In the genomic region with DNA sequence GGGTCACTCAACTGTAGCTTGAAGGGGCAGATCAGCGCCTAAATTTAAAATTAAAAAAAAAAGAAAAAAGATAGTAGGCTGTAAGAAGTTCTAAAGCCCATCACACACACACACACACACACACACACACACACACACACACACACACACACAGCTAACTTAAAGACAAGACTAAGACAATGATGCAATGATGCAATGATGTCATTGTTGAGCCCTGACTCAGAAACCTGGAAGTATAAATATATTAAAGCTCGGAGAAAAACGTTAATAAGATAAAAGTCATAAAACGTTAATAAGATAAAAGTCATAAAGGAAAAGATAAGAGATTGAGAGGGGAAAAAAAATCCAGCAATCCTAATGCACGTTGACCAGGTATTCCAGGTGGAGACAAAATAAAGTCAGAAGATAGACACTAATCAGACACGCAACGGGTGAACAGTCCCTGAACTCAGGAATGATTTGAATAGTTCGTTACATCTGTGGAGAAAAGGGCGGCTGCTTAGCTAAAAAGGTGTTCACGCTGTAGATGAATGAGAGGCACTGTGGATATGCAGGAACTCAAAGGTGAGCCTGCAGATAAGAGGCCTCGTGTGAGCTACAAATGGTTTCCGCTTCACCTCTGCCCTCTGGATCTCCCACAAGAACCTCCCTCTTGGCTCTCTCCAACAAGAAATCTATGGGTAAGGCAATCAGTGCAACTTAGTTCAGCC, we compare ENCODE assay signal across 29 mouse cellular contexts. TPM values are rescaled to one million over a fixed set of nuclear protein-coding genes. Genes with fewer than 3 reads are reported as not detected.
DNase-seq lines count a peak whose midpoint lies in the region; ATAC-seq and TF ChIP-seq lines count a peak whose summit lies in the region.
"Had no signal": no experiment of that assay in that cellular context is flagged by ENCODE, and none has a peak within 500 bp of the region (broad histone marks: within the 10 kb centered on the region; RNA-seq: fewer than 3 reads in every experiment).

No protein-coding gene starts in this region.

- no peak; the same call in 1 of the 2 replicates for ATAC-seq in forebrain, embryonic 15.5 days (replicated peaks)
- no peak for ATAC-seq in forebrain, postnatal 0 days
- no peak for ATAC-seq in midbrain, embryonic 12.5 days (ENCODE audit: low FRiP score, low read depth)
- no peak for ATAC-seq in midbrain, postnatal 0 days (ENCODE audit: low FRiP score)
- peak; percentile 94 for ATAC-seq in intestine, embryonic 15.5 days
- ATAC-seq: CD4-positive, CD25-positive, alpha-beta regulatory T cell, adult 4 months; inflammation-experienced regulatory T-cells, adult 6 months had no signal

- H3K9ac ChIP-seq in forebrain, embryonic 15.5 days (replicated peaks), result no peak overlapping the region
- H3K9ac ChIP-seq in forebrain, postnatal 0 days, result no peak overlapping the region
- H3K9ac ChIP-seq in midbrain, embryonic 12.5 days (replicated peaks), result no peak overlapping the region
- no peak overlapping the region for H3K9ac ChIP-seq in midbrain, postnatal 0 days (replicated peaks; ENCODE audit: low read length, poor library complexity, severe bottlenecking)
- H3K9ac ChIP-seq in intestine, embryonic 15.5 days, result no peak overlapping the region
- H3K9ac ChIP-seq: heart, embryonic 15.5 days; hindbrain, embryonic 14.5 days; limb, embryonic 15.5 days; liver, embryonic 15.5 days; lung, embryonic 14.5 days had no signal

- TF ChIP-seq POLR2A in small intestine, adult 2 months (IDR thresholded peaks at IDR 0.05; ENCODE audit: low read depth, low read length), result no peak

- no peak overlapping the region for H3K4me2 ChIP-seq in forebrain, embryonic 15.5 days (replicated peaks)
- H3K4me2 ChIP-seq in forebrain, postnatal 0 days (ENCODE audit: low read depth), result no peak overlapping the region
- 0 out of 2 replicates have a peak overlapping the region, but pooled peaks have one; percentile 9 for H3K4me2 ChIP-seq in midbrain, embryonic 12.5 days (replicated peaks)
- no peak overlapping the region for H3K4me2 ChIP-seq in midbrain, postnatal 0 days (ENCODE audit: low read depth, low read length, poor library complexity, severe bottlenecking)
- no peak overlapping the region for H3K4me2 ChIP-seq in intestine, embryonic 15.5 days (replicated peaks)
- H3K4me2 ChIP-seq: heart, embryonic 15.5 days; hindbrain, embryonic 14.5 days; limb, embryonic 15.5 days; liver, embryonic 15.5 days; lung, embryonic 14.5 days had no signal

- no peaks in the 10 kb centered on the region for H3K27me3 ChIP-seq in forebrain, embryonic 15.5 days
- H3K27me3 ChIP-seq in forebrain, postnatal 0 days (ENCODE audit: insufficient read depth, low read length), result no peaks in the 10 kb centered on the region
- no peaks in the 10 kb centered on the region for H3K27me3 ChIP-seq in midbrain, embryonic 12.5 days
- H3K27me3 ChIP-seq in midbrain, postnatal 0 days (ENCODE audit: insufficient read depth, low read length), result no peaks in the 10 kb centered on the region
- no peaks in the 10 kb centered on the region for H3K27me3 ChIP-seq in intestine, embryonic 15.5 days (replicated peaks)
- no peaks in the 10 kb centered on the region for H3K27me3 ChIP-seq in small intestine, adult 2 months (ENCODE audit: control insufficient read depth, insufficient read depth, low read length)
- H3K27me3 ChIP-seq: heart, embryonic 15.5 days; limb, embryonic 15.5 days; liver, embryonic 15.5 days had no signal

- 0 out of 2 replicates have a peak overlapping the region, but pooled peaks have one; percentile 20 for H3K27ac ChIP-seq in forebrain, embryonic 15.5 days (replicated peaks)
- H3K27ac ChIP-seq in forebrain, postnatal 0 days (ENCODE audit: low read depth, low read length), result no peak overlapping the region
- 0 out of 2 replicates have a peak overlapping the region, but pooled peaks have one; percentile 32 for H3K27ac ChIP-seq in midbrain, embryonic 12.5 days (replicated peaks)
- no peak overlapping the region for H3K27ac ChIP-seq in midbrain, postnatal 0 days (ENCODE audit: low read depth, low read length)
- H3K27ac ChIP-seq in intestine, embryonic 15.5 days, result peak overlapping the region; percentile 52; the same call in 1 of the 2 replicates
- peak overlapping the region; percentile 84 for H3K27ac ChIP-seq in small intestine, adult 2 months (ENCODE audit: insufficient read depth, low read depth, low read length)
- H3K27ac ChIP-seq: heart, embryonic 10.5 days; heart, embryonic 15.5 days; hindbrain, embryonic 14.5 days; limb, embryonic 10.5 days; limb, embryonic 15.5 days; liver, embryonic 15.5 days had no signal

- H3K4me1 ChIP-seq in forebrain, embryonic 15.5 days, result peaks cover 14% of the 10 kb centered on the region
- 0 out of 2 replicates have a peak, but pooled peaks cover 7% of the 10 kb centered on the region for H3K4me1 ChIP-seq in forebrain, postnatal 0 days (ENCODE audit: insufficient read depth)
- H3K4me1 ChIP-seq in midbrain, embryonic 12.5 days, result peaks cover 10% of the 10 kb centered on the region
- no peaks in the 10 kb centered on the region for H3K4me1 ChIP-seq in midbrain, postnatal 0 days (ENCODE audit: insufficient read depth, low read length)
- H3K4me1 ChIP-seq in intestine, embryonic 15.5 days (replicated peaks), result peaks cover 3% of the 10 kb centered on the region; the same call in 1 of the 2 replicates
- H3K4me1 ChIP-seq in small intestine, adult 2 months (ENCODE audit: control insufficient read depth, insufficient read depth, insufficient read length, low read length), result peaks cover 7% of the 10 kb centered on the region; the same call in 1 of the 2 replicates
- H3K4me1 ChIP-seq: limb, embryonic 10.5 days; liver, embryonic 15.5 days had no signal

- WGBS in forebrain, embryonic 15.5 days, result 56% methylated on average over 12 of the region's 12 CpGs
- WGBS in forebrain, postnatal 0 days, result 48% methylated on average over 12 of the region's 12 CpGs
- WGBS in midbrain, embryonic 12.5 days, result 72% methylated on average over 12 of the region's 12 CpGs
- WGBS in midbrain, postnatal 0 days, result 59% methylated on average over 12 of the region's 12 CpGs
- WGBS in intestine, embryonic 15.5 days, result 65% methylated on average over 12 of the region's 12 CpGs
- WGBS in small intestine, adult 2 months, result 27% methylated on average over 12 of the region's 12 CpGs

- H3K9me3 ChIP-seq in forebrain, embryonic 15.5 days, result no peaks in the 10 kb centered on the region
- H3K9me3 ChIP-seq in forebrain, postnatal 0 days (ENCODE audit: low read length), result no peaks in the 10 kb centered on the region
- H3K9me3 ChIP-seq in midbrain, embryonic 12.5 days, result no peaks in the 10 kb centered on the region
- H3K9me3 ChIP-seq in midbrain, postnatal 0 days (ENCODE audit: low read length), result no peaks in the 10 kb centered on the region
- no peaks in the 10 kb centered on the region for H3K9me3 ChIP-seq in intestine, embryonic 15.5 days
- H3K9me3 ChIP-seq: heart, embryonic 10.5 days; heart, embryonic 15.5 days; limb, embryonic 10.5 days; limb, embryonic 15.5 days; liver, embryonic 15.5 days had no signal

- H3K36me3 ChIP-seq in forebrain, embryonic 15.5 days, result no peaks in the 10 kb centered on the region
- no peaks in the 10 kb centered on the region for H3K36me3 ChIP-seq in forebrain, postnatal 0 days (ENCODE audit: insufficient read depth)
- no peaks in the 10 kb centered on the region for H3K36me3 ChIP-seq in midbrain, embryonic 12.5 days
- H3K36me3 ChIP-seq in midbrain, postnatal 0 days (ENCODE audit: insufficient read depth, low read length), result no peaks in the 10 kb centered on the region
- no peaks in the 10 kb centered on the region for H3K36me3 ChIP-seq in intestine, embryonic 15.5 days
- no peaks in the 10 kb centered on the region for H3K36me3 ChIP-seq in small intestine, adult 2 months (ENCODE audit: control insufficient read depth, insufficient read depth, low read length)
- H3K36me3 ChIP-seq: heart, embryonic 10.5 days; heart, embryonic 15.5 days; limb, embryonic 10.5 days; limb, embryonic 15.5 days; liver, embryonic 15.5 days had no signal

- no peak overlapping the region for H3K4me3 ChIP-seq in forebrain, embryonic 15.5 days
- H3K4me3 ChIP-seq in forebrain, postnatal 0 days (ENCODE audit: low read depth, low read length), result no peak overlapping the region
- no peak overlapping the region for H3K4me3 ChIP-seq in midbrain, embryonic 12.5 days
- no peak overlapping the region for H3K4me3 ChIP-seq in midbrain, postnatal 0 days (ENCODE audit: low read depth, low read length)
- H3K4me3 ChIP-seq in intestine, embryonic 15.5 days (replicated peaks), result no peak overlapping the region
- no peak overlapping the region for H3K4me3 ChIP-seq in small intestine, adult 2 months (ENCODE audit: low read depth, low read length)
- H3K4me3 ChIP-seq: heart, embryonic 10.5 days; heart, embryonic 15.5 days; limb, embryonic 10.5 days; limb, embryonic 15.5 days; liver, embryonic 15.5 days had no signal

- no peak for DNase-seq in forebrain, postnatal 0 days
- no peak for DNase-seq in midbrain, postnatal 0 days (ENCODE audit: low spot score)
- DNase-seq in right cerebral cortex, postnatal 25 days, result no peak
- DNase-seq: adrenal gland, postnatal 36 days; cerebellum, adult 18-20 months; cerebellum, postnatal 14 days; gastrocnemius, postnatal 25 days; heart, adult 11 months; kidney, adult 9 months; kidney, postnatal 10 days; lung, embryonic 14.5 days; lung, postnatal 14 days; right cerebral cortex, adult 18-20 months; thymus, adult 2 months; thymus, postnatal 36 days had no signal

- no peak for TF ChIP-seq CTCF in forebrain, postnatal 0 days (IDR thresholded peaks at IDR 0.05; ENCODE audit: low read depth)
- TF ChIP-seq CTCF in midbrain, postnatal 0 days (IDR thresholded peaks at IDR 0.05), result no peak
- TF ChIP-seq CTCF in small intestine, adult 2 months (IDR thresholded peaks at IDR 0.05; ENCODE audit: extremely low read depth, insufficient read length, insufficient replicate concordance, low read depth, low read length), result no peak

RNA-seq across cellular contexts. Expression of gene Srsf6, which starts 31.3 kb away (rescaled TPM):
- 172 and 180 TPM in 2 replicates for polyA plus RNA-seq in forebrain, embryonic 15.5 days (2015; fragmentation: Nextera tagmentation; extraction: Ambion mirVana)
- 121 and 146 TPM in 2 replicates for total RNA-seq in forebrain, postnatal 0 days (2014; rRNA removed)
- 110 and 133 TPM in 2 replicates for polyA plus RNA-seq in forebrain, postnatal 0 days (2015; fragmentation: Nextera tagmentation; extraction: Ambion mirVana)
- polyA plus RNA-seq in midbrain, embryonic 12.5 days (2016; fragmentation: Nextera tagmentation; extraction: Ambion mirVana), result 245 and 267 TPM in 2 replicates
- 101 and 138 TPM in 2 replicates for total RNA-seq in midbrain, postnatal 0 days (2014; rRNA removed)
- polyA plus RNA-seq in midbrain, postnatal 0 days (2015; fragmentation: Nextera tagmentation; extraction: Ambion mirVana), result 134 and 135 TPM in 2 replicates
- polyA plus RNA-seq in intestine, embryonic 15.5 days (2015; fragmentation: Nextera tagmentation; extraction: Ambion mirVana), result 184 and 196 TPM in 2 replicates
- polyA plus RNA-seq in small intestine, adult 2 months (2012; rRNA removed), result 30.5 and 46.1 TPM in 2 replicates

RNA-seq across cellular contexts. Expression of gene L3mbtl1, which starts 43.2 kb away (rescaled TPM):
- 0.86 and 1.3 TPM in 2 replicates for polyA plus RNA-seq in forebrain, embryonic 15.5 days (2015; fragmentation: Nextera tagmentation; extraction: Ambion mirVana)
- total RNA-seq in forebrain, postnatal 0 days (2014; rRNA removed), result 6.5 and 10.4 TPM in 2 replicates
- 1.6 and 3.4 TPM in 2 replicates for polyA plus RNA-seq in forebrain, postnatal 0 days (2015; fragmentation: Nextera tagmentation; extraction: Ambion mirVana)
- polyA plus RNA-seq in midbrain, embryonic 12.5 days (2016; fragmentation: Nextera tagmentation; extraction: Ambion mirVana), result 0.26 and 0.31 TPM in 2 replicates
- total RNA-seq in midbrain, postnatal 0 days (2014; rRNA removed), result 16.9 and 21.1 TPM in 2 replicates
- 10.2 and 11.9 TPM in 2 replicates for polyA plus RNA-seq in midbrain, postnatal 0 days (2015; fragmentation: Nextera tagmentation; extraction: Ambion mirVana)
- polyA plus RNA-seq in intestine, embryonic 15.5 days (2015; fragmentation: Nextera tagmentation; extraction: Ambion mirVana), result 0.11 and 0.18 TPM in 2 replicates
- 0.03 TPM in 1 of 2 replicates, not detected in the other for polyA plus RNA-seq in small intestine, adult 2 months (2012; rRNA removed)
- total RNA-seq: adrenal gland, postnatal 36 days; gastrocnemius, adult 18-20 months; heart, postnatal 25 days had no signal
- polyA plus RNA-seq: heart, embryonic 15.5 days had no signal

Comparison
In these comparisons a context has a peak if more than half of its experiments do, and no peak if none do; other contexts are left out.
1. H3K27ac ChIP-seq: peak in forebrain, embryonic 15.5 days (single experiment), midbrain, embryonic 12.5 days (single experiment), intestine, embryonic 15.5 days (single experiment) and small intestine, adult 2 months (single experiment); none in forebrain, postnatal 0 days (single experiment) and midbrain, postnatal 0 days (single experiment).